Mouse (Mus musculus): ENCODE measurements around the gene Actl6b. TPM values are rescaled to one million over a fixed set of nuclear protein-coding genes. Genes with fewer than 3 reads are reported as not detected.

The Actl6b gene
- total RNA-seq (2021) = 100 to 1,000 TPM; 126 to 139 TPM
- long read RNA-seq, experiment 1, transcript Actl6b-205 (14 exons, 1,592 nt) = major isoform, 52 of 109 reads
- long read RNA-seq, experiment 1, partial matches to known transcripts = 25 of 109 reads
- long read RNA-seq, experiment 1, other reads (novel, unspliced or antisense) = 32 of 109 reads
- long read RNA-seq, experiment 2, transcript Actl6b-205 (14 exons, 1,592 nt) = major isoform, 27 of 67 reads
- long read RNA-seq, experiment 2, partial matches to known transcripts = 14 of 67 reads
- long read RNA-seq, experiment 2, other reads (novel, unspliced or antisense) = 24 of 67 reads

- peak; percentile 91 to 92 for DNase-seq (ENCODE audit: low spot score in 2 of 2)
- intact Hi-C loops (cut with DNase I) = no loop called here
Observed at GRCm38 (mm10) chr5:137553411-137553837, at the start of gene Actl6b. Gene Actl6b (plus strand): TSS chr5:137553517.

DNA sequence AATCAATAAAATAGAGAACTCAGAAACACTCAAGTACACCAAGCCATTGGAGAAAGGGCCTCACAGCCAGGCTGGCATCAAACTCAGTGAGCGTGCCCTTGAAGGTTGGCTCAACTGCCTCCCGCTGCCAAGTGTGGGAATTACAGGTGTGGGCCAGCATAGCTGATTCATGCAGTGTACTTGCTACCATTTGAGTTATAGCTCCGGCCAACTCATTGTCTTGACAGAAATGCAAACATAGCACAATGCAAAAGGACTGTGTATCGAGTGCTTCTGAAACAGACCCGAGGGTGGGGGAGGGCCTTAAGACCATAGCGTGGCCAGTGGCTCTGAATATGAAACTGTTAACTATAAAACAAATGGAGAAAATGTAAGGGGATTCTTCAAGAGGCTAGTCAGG is 49.3 kb upstream of the Actl6b start:
- intact Hi-C loops (cut with DNase I) = no loop called here

DNA sequence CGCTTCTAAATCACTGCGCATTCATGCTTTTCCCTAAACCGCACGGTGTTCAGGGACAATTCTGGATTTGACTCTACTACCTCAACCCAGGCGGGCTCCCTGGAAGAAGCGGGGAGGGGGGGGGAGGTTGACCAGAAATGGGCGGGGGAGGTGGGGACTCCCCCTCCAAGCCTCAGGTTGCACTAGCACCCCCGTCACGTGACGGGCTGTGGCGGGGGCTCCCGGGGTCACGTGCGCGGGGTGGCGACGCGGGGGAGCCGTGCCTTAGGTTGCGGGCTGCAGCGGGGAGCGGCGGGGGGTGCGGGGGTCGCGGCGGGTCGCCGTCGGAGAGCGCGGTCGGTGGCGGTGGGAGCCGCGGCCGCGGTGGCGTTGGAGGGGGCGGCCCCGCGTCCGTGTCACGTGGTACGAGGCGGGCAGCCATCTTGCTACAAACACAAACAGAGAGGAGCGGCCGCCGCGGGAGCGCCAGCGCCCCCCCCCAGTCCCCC is 43.3 kb upstream of the Actl6b start:
- peak in 1 of 2 experiments; percentile 76 for DNase-seq (ENCODE audit: low spot score in 2 of 2)
- intact Hi-C loops (cut with DNase I) = no loop called here

More for the DNA sequence above, 49.3 kb upstream of the Actl6b start:
- no peak for DNase-seq (ENCODE audit: low spot score in 2 of 2)

GRCm38 (mm10) chr5:137510573-137511390 is 42.5 kb upstream of the Actl6b start:
- intact Hi-C loops (cut with DNase I) = no loop called here
- no peak for DNase-seq (ENCODE audit: low spot score in 2 of 2)

DNA sequence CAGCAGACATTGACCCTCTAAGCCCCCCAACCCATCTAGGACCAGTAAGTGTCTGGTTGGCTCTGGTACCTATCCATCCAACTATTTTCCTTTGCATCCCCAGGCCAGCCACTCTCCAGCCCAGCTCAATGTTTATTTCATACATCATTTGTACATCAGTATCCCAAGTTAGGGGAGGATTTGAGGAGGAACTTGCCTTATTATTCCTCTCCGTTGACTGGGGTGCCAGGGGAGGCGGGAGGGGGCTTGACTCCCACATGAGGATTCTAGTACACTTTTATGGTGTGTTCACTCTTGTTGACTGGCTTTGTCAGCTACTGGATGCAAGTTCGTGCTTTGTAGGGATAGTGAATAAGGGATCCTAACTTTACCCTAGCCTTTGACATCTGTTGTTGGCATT is 41.6 kb upstream of the Actl6b start:
- intact Hi-C loops (cut with DNase I) = no loop called here
- no peak for DNase-seq (ENCODE audit: low spot score in 2 of 2)

- intact Hi-C loops (cut with DNase I) = no loop called here
- no peak for DNase-seq (ENCODE audit: low spot score in 2 of 2)
Observed at GRCm38 (mm10) chr5:137512847-137513794, 40.2 kb upstream of the Actl6b start.

DNA sequence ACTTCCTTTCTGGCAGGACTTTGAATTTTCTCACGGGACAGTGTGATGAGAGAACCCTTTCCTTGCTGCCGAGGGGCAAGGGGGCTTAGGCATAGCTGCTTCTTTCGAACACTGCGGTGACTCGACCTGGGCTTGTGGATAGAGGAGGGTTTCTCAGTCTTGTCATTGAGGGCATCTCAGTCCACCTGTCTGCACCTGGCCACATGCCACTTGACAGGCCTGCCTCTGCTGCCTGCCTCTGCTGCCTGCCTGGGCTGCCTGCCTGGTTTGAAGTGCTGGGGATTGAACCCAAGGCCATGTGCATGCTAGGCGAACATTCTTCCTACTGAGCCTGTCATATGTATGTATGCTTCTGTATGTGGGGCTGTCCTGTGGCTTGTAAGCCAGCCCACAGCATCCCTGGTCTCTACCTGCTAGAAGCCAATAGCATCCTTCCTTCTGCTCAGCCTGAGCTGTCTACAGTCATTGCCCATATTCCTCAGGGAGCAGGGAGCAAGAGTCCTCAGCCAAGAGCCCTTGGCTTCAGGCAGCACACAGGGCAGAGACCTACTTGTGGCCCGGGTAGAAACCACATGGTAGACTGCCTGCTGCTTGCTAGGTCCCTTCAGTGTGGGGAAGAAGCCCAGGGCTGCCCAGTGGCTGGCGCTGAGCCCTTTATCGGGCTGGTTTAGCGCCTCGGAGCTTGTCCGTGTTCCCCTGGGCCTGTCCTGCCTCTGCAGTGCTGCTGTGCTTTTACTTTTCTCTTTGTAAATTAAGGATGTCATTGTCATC is 39.2 kb upstream of the Actl6b start:
- no peak for DNase-seq (ENCODE audit: low spot score in 2 of 2)
- intact Hi-C loops (cut with DNase I) = no loop called here

DNA sequence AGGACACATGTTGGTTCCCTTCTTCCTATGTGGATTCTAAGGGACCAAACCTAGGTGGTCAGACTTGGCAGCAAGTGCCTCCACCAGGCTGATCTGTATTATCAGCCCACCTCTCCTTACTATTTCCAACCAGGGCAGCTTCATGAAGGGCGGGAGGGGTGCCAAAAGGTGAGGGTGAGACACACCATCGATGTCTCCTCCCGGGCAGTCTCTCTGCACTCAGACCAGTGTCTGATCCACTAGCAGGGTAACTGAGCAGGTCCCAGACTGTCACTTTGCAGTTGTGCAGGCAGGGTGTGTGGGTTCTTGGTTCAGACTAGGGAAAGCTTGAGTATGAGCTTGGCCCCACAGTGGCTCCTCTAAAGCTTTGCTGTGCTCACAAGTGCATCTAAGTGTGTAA is 38.5 kb upstream of the Actl6b start:
- DNase-seq (ENCODE audit: low spot score in 2 of 2) = no peak
- intact Hi-C loops (cut with DNase I) = no loop called here

DNA sequence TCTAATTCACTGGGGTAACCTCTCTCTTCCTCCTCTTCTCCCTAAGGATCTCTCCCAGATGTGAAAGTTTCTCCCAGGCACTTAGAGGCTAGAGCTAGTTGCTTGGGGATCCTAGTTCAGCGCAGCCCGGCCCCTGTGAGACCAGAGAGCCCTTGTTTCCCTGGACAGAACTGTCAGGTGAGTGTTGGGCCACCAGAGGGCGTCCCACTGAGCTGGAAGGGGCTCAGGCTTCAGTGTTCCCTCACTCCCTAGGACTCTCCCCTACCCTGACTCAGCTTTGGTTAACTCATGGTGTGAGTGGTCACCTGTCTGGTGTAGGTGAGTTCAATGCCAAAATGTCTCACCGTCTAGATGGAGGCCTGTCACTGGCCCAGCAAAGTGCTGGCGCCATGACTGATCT is 34.9 kb upstream of the Actl6b start, which contains the start of gene Gigyf1:
Gigyf1 (plus strand) TSS at position 113 of the 400 bp plus-strand sequence.
- no peak for DNase-seq (ENCODE audit: low spot score in 2 of 2)
- intact Hi-C loops (cut with DNase I) = no loop called here

DNA sequence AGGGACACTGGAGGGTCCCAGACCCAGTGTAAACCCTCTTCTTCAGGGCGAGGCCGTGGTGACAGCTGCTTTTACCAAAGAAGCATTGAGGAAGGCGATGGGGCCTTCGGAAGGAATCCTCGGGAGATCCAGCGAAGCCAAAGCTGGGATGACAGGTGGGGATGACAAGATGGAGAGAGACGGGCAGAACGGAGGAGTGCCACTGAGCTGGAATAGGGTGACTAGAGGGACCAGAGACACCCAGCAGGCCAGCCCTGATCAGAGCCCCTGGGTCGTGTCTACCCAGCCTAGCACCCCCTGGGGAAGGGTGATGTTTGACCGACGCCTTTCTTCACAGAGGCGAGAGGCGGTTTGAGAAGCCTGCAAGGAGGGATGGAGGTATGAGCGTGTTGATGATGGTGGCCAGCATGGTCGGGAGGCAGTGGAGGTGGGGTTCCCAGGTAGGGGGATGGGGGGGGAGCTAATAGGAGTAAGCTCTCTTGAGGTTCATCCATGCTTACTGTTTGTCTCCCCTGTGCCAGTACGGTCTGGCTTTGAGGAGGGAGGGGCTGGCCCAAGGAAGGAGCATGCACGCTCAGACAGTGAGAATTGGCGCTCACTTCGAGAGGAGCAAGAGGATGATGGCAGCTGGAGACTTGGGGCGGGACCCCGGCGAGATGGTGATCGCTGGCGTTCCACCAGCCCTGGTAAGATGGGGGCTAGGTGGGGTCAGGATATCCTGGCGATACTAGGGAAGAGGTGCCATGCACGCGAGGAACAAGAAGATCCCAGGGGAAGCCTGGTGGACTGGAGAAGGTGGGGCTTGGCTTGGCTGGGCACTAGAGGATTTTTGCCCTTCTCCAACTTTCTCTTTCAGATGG is 33.4 kb upstream of the Actl6b start:
- intact Hi-C loops (cut with DNase I) = no loop called here

GRCm38 (mm10) chr5:137521861-137522260 is 31.5 kb upstream of the Actl6b start:
- DNase-seq (ENCODE audit: low spot score in 2 of 2) = no peak
- intact Hi-C loops (cut with DNase I) = no loop called here

More for the DNA sequence above, 33.4 kb upstream of the Actl6b start:
- DNase-seq (ENCODE audit: low spot score in 2 of 2) = no peak

GRCm38 (mm10) chr5:137522711-137523110 is 30.6 kb upstream of the Actl6b start:
- intact Hi-C loops (cut with DNase I) = no loop called here
- DNase-seq (ENCODE audit: low spot score in 2 of 2) = no peak

DNA sequence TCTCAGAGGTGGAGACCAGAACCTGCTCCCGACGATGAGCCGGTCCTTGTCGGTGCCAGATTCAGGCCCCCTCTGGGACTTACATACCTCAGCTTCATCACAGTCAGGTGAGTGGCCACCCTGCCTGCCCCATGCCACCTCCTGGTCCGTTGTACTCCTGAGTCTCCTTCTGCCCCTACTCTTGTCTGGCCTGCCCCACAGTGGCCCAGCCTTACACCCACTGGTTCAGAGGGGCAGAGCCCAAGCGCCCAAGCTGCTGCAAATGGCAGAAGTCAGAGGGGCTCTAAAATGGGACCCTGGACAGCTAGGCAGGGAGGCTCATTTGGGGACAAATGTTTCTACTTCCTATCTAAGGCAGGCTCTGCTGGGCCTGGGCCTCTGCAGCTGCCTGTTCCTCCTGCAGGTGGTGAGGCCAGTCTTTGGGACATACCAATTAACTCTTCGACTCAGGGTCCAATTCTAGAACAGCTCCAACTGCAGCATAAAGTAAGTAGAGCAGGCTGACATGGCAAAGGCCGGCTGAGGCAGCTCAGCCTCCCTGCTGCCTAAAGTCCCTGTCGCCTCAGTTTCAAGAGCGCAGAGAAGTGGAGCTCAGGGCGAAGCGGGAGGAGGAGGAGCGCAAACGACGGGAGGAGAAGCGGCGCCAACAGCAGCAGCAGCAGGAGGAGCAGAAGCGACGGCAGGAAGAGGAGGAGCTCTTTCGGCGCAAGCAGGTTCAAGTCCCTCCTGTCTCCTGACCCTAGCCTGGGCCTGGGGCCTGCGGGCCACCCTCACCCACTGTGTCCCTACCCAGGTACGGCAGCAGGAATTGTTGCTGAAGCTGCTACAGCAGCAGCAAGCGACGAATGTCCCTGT is 29.7 kb upstream of the Actl6b start:
- DNase-seq (ENCODE audit: low spot score in 2 of 2) = no peak
- intact Hi-C loops (cut with DNase I) = no loop called here

- intact Hi-C loops (cut with DNase I) = no loop called here
- DNase-seq (ENCODE audit: low spot score in 2 of 2) = no peak
Observed at GRCm38 (mm10) chr5:137524251-137524515, 29.1 kb upstream of the Actl6b start.

- intact Hi-C loops (cut with DNase I) = no loop called here
- no peak for DNase-seq (ENCODE audit: low spot score in 2 of 2)
Observed at GRCm38 (mm10) chr5:137524671-137525070, 28.6 kb upstream of the Actl6b start.

GRCm38 (mm10) chr5:137525511-137525910 is 27.8 kb upstream of the Actl6b start:
- no peak for DNase-seq (ENCODE audit: low spot score in 2 of 2)
- intact Hi-C loops (cut with DNase I) = no loop called here
